Mouse (Mus musculus): ENCODE measurements around the gene Gm28635.

DNA sequence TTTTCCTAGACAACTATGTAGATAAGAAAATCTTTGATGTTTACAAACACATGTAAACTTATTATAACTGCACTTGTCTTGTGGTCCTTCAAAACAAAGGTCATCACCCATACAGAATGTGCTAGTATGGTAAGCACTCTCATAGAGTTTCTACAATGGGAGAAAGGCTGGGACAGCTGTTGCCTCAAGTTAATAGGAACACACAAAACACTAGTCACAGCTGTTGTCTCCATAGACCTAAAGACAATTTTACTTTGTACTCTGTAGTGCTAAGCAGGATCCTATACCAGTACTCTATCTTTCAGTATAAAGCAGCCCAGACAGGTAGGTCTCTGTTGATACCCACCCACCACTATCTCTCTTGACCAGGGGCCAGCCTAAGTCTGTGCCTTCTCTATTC is 37.0 kb downstream of the Gm28635 start:
- no peak for TF ChIP-seq POLR2A (IDR thresholded peaks at IDR 0.05; ENCODE audit: control insufficient read depth, extremely low read depth, insufficient read depth, low read length, poor library complexity)
- TF ChIP-seq CTCF (IDR thresholded peaks at IDR 0.05; ENCODE audit: borderline replicate concordance, control insufficient read depth, extremely low read depth, insufficient read depth, low read length, poor library complexity): no peak
